Mouse (Mus musculus) liver, adult 2 months (tissue): Measurements from ENCODE around the gene Sh2b1. TPM values are rescaled to one million over a fixed set of nuclear protein-coding genes. Genes with fewer than 3 reads are reported as not detected.

Source experiments
- DNase-seq: peaks from one replicate; pipeline ENCODE4 v3.0.0-alpha.2; 2011; ENCODE audit warnings: low read depth, low spot score; ENCODE audit errors: extremely low read depth
- H3K27ac ChIP-seq: fragments of 200-500 bp; replicated peaks from 2 replicates; pipeline ENCODE4 v1.5.1; 2012; ENCODE audit warnings: low read depth, mild to moderate bottlenecking, control low read depth, inconsistent platforms, low read length; ENCODE audit not compliant: insufficient read depth
- H3K27me3 ChIP-seq: fragments of 200-500 bp; 2 replicates; pipeline ENCODE4 v1.6.1; 2012; ENCODE audit warnings: mild to moderate bottlenecking, moderate library complexity, low read length, inconsistent platforms; ENCODE audit not compliant: control insufficient read depth, insufficient read depth
- H3K36me3 ChIP-seq: fragments of 200-500 bp; 2 replicates; pipeline ENCODE4 v1.6.1; 2012; ENCODE audit warnings: low read length, inconsistent platforms; ENCODE audit not compliant: control insufficient read depth, insufficient read depth
- H3K4me1 ChIP-seq: fragments of 200-500 bp; 2 replicates; pipeline ENCODE4 v1.6.1; 2011; ENCODE audit warnings: low read length; ENCODE audit not compliant: control insufficient read depth, insufficient read depth
- H3K4me3 ChIP-seq: fragments of 200-500 bp; 2 replicates; pipeline ENCODE4 v1.5.1; 2011; ENCODE audit warnings: low read depth, mild to moderate bottlenecking, control low read depth, low read length, moderate library complexity; ENCODE audit not compliant: insufficient read depth
- H3K79me2 ChIP-seq: fragments of 200-500 bp; 2 replicates; pipeline ENCODE4 v1.6.1; 2012; ENCODE audit warnings: inconsistent platforms, mild to moderate bottlenecking, low read length, moderate library complexity; ENCODE audit not compliant: control insufficient read depth, insufficient read depth
- H3K9ac ChIP-seq: fragments of 200-500 bp; 2 replicates; pipeline ENCODE4 v1.6.1; 2012; ENCODE audit warnings: low read depth, mild to moderate bottlenecking, control low read depth, inconsistent platforms, low read length
- CTCF ChIP-seq: fragments of 200-500 bp; IDR thresholded peaks from 2 replicates; pipeline ENCODE4 v1.5.1; 2011; ENCODE audit warnings: low read depth, low read length, control low read depth
- POLR2A ChIP-seq: fragments of 200-500 bp; IDR thresholded peaks from 2 replicates; pipeline ENCODE4 v1.6.1; 2011; ENCODE audit warnings: low read length, control low read depth; ENCODE audit not compliant: insufficient read depth; ENCODE audit errors: extremely low read depth
- WGBS: fragments of 180-500 bp; shearing (Covaris S2); methylation state at CpG from one replicate; pipeline ENCODE4 v1.1.7; 2018; 5-methylcytosine and 5-hydroxymethylcytosine counted together
- polyA plus RNA-seq: library from polyadenylated mRNA; depleted of rRNA; stranded (reverse); fragments of >200 nt; gene quantifications from 2 replicates; pipeline ENCODE4 v1.2.3, GENCODE M21; 2012
- total RNA-seq: library from RNA; depleted of rRNA; stranded (reverse); fragments of >200 nt; gene quantifications from 2 replicates; pipeline ENCODE4 v1.2.3, GENCODE M21; 2014

Sh2b1 gene
- total and polyA plus RNA-seq, 2 experiments, result 4.6 to 43.1 TPM

GRCm38 (mm10) chr7:126443997-126444396 is 31.2 kb downstream of the Sh2b1 start:
- H3K4me3 ChIP-seq, result no peak overlapping the region
- H3K27me3 ChIP-seq, result no peaks in the 10 kb centered on the region
- H3K27ac ChIP-seq, result no peak overlapping the region
- H3K4me1 ChIP-seq, result no peaks in the 10 kb centered on the region
- TF ChIP-seq CTCF, result no peak
- TF ChIP-seq POLR2A, result no peak
- no peak for DNase-seq
- 97% methylated on average over 10 of the region's 10 CpGs for whole genome bisulfite sequencing
- H3K79me2 ChIP-seq, result no peaks in the 10 kb centered on the region
- peaks cover 14% of the 10 kb centered on the region for H3K36me3 ChIP-seq
- H3K9ac ChIP-seq, result no peak overlapping the region

- WGBS, result 97% methylated on average over 9 of the region's 9 CpGs
- no peak overlapping the region for H3K27ac ChIP-seq
- H3K4me1 ChIP-seq, result no peaks in the 10 kb centered on the region
- no peaks in the 10 kb centered on the region for H3K79me2 ChIP-seq
- no peak overlapping the region for H3K4me3 ChIP-seq
- no peak for DNase-seq
- TF ChIP-seq CTCF (no peak), POLR2A (no peak)
- no peaks in the 10 kb centered on the region for H3K27me3 ChIP-seq
- no peak overlapping the region for H3K9ac ChIP-seq
- H3K36me3 ChIP-seq, result peaks cover 10% of the 10 kb centered on the region
Observed at GRCm38 (mm10) chr7:126440134-126440533, 35.1 kb downstream of the Sh2b1 start.

GRCm38 (mm10) chr7:126436851-126437250 is 38.4 kb downstream of the Sh2b1 start:
- H3K9ac ChIP-seq, result no peak overlapping the region
- no peak overlapping the region for H3K27ac ChIP-seq
- DNase-seq, result peak; percentile 28
- H3K27me3 ChIP-seq, result no peaks in the 10 kb centered on the region
- H3K79me2 ChIP-seq, result no peaks in the 10 kb centered on the region
- 27% methylated on average over 8 of the region's 8 CpGs for WGBS
- peaks cover 16% of the 10 kb centered on the region for H3K36me3 ChIP-seq
- H3K4me1 ChIP-seq, result no peaks in the 10 kb centered on the region
- no peak overlapping the region for H3K4me3 ChIP-seq
- TF ChIP-seq CTCF (peak; percentile 92), POLR2A (no peak)

GRCm38 (mm10) chr7:126435801-126436200 is 39.4 kb downstream of the Sh2b1 start:
- WGBS, result 81% methylated on average over 3 of the region's 3 CpGs

GRCm38 (mm10) chr7:126434726-126435125 is 40.5 kb downstream of the Sh2b1 start:
- 94% methylated on average over 7 of the region's 7 CpGs for WGBS

More at GRCm38 (mm10) chr7:126435801-126436200, 39.4 kb downstream of the Sh2b1 start:
- no peak overlapping the region for H3K9ac ChIP-seq
- H3K79me2 ChIP-seq, result no peaks in the 10 kb centered on the region
- TF ChIP-seq POLR2A (no peak), CTCF (no peak)
- H3K4me3 ChIP-seq, result no peak overlapping the region
- H3K4me1 ChIP-seq, result no peaks in the 10 kb centered on the region
- no peak for DNase-seq
- no peaks in the 10 kb centered on the region for H3K27me3 ChIP-seq
- H3K27ac ChIP-seq, result no peak overlapping the region
- peaks cover 17% of the 10 kb centered on the region for H3K36me3 ChIP-seq

GRCm38 (mm10) chr7:126430167-126430566 is 45.1 kb downstream of the Sh2b1 start:
- TF ChIP-seq POLR2A (no peak), CTCF (no peak)

More at GRCm38 (mm10) chr7:126434726-126435125, 40.5 kb downstream of the Sh2b1 start:
- Histone ChIP-seq H3K4me3 (no peak overlapping the region), H3K4me1 (peaks cover 4% of the 10 kb centered on the region), H3K27me3 (no peaks in the 10 kb centered on the region), H3K27ac (no peak overlapping the region), H3K9ac (no peak overlapping the region), H3K79me2 (no peaks in the 10 kb centered on the region), H3K36me3 (peaks cover 17% of the 10 kb centered on the region)
- no peak for DNase-seq
- TF ChIP-seq POLR2A, result no peak
- no peak for TF ChIP-seq CTCF

More at GRCm38 (mm10) chr7:126430167-126430566, 45.1 kb downstream of the Sh2b1 start:
- Histone ChIP-seq H3K27ac (no peak overlapping the region), H3K4me3 (no peak overlapping the region), H3K4me1 (peaks cover 8% of the 10 kb centered on the region), H3K27me3 (no peaks in the 10 kb centered on the region), H3K9ac (no peak overlapping the region), H3K79me2 (no peaks in the 10 kb centered on the region), H3K36me3 (peaks cover 17% of the 10 kb centered on the region)
- DNase-seq, result peak; percentile 72
